Mouse (Mus musculus) cerebellum, postnatal 10 days (tissue): ENCODE results near the gene Tead4.

Experiments used
- DNase-seq, 2 experiments: peaks; one replicate each; pipeline ENCODE4 v3.0.0; 2021; ENCODE audit warnings: mixed read lengths in 2 of 2

The Tead4 gene

GRCm38 (mm10) chr6:128288681-128289080 is 11.9 kb downstream of the Tead4 start:
- DNase-seq, result no peak

DNA sequence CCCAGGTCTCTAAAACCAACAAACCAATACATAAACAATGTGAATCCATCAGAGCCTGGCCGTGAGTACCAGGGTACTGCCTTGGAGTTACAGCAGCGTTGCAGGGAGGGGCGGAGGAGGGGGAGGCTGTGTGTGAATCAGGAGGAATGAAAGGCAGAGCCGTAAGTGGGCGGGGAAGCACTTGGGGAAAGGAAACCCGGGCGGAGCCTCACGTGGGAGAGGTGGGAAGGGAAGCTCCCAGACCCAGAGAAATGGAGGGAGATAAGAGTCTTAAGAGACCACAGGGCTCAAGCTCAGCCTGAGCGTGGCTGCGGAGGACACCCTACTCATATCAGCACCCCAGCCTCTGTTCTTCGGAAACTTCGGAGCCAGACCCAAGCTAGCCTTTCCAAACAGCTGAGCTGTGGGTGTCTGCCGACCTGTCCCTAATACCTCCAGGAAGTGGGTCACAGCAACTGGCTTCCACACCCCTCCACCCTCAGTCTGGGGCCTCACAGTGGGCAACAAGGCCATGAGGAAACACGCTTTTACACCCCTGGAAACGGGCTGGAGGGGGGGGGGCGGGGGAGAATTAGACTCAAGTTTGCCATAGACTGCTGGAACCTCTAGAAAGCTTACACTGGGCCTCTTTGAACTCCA is 14.7 kb downstream of the Tead4 start:
- no peak for DNase-seq

GRCm38 (mm10) chr6:128282126-128282525 is 18.5 kb downstream of the Tead4 start:
- DNase-seq, result no peak

GRCm38 (mm10) chr6:128280472-128281145 is 20.0 kb downstream of the Tead4 start:
- no peak for DNase-seq

DNA sequence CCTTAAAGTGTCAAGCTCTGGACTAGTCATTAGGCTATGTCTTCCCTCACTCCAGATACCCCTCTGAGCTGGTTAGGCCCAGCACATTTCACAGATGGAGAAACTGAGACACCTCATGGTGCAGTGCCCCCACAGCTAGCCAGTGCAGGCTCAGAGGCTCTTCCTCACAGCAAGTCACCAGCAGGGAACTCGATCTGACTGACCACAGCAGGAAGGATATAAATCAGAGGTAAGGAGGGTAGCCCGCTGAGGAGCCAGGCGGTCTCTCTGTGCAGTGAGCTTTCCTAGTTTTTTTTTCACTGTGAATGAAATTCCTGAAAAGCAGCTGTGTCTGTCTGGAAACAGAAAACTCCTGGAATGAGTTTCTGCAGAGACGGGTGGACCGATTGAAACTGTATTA is 21.0 kb downstream of the Tead4 start:
- DNase-seq, result no peak

- DNase-seq, result no peak
These were observed 21.5 kb downstream of the Tead4 start for GRCm38 (mm10) chr6:128279099-128279498.

GRCm38 (mm10) chr6:128277132-128278085 is 23.2 kb downstream of the Tead4 start:
- DNase-seq, result no peak

GRCm38 (mm10) chr6:128276349-128276748 is 24.3 kb downstream of the Tead4 start:
- DNase-seq, result no peak

GRCm38 (mm10) chr6:128275506-128276064 is 25.0 kb downstream of the Tead4 start:
- peak; percentile 49 to 68 for DNase-seq

GRCm38 (mm10) chr6:128273507-128273906 is 27.1 kb downstream of the Tead4 start:
- DNase-seq, result no peak

- DNase-seq, result no peak
These were observed 27.9 kb downstream of the Tead4 start for GRCm38 (mm10) chr6:128272754-128273153.

DNA sequence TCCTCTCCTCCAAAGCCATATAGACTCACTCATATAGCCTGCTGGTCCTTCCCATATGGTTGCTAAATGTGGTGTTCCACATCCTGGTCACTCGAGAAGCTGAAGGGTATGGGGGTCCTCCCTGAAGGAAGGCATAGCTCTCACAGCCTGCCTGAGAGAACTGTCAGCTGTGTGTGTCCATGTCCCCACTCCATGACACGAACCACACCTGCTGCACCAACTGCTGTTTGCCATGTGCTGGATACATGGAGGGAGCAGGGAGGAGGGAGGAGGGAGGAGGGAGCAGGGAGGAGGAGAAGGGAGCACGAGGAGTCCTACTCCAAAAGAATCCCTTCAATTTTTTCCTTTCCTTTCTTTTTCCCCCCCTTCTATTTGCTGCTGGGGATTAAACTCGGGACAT is 30.8 kb downstream of the Tead4 start:
- DNase-seq, result no peak

DNA sequence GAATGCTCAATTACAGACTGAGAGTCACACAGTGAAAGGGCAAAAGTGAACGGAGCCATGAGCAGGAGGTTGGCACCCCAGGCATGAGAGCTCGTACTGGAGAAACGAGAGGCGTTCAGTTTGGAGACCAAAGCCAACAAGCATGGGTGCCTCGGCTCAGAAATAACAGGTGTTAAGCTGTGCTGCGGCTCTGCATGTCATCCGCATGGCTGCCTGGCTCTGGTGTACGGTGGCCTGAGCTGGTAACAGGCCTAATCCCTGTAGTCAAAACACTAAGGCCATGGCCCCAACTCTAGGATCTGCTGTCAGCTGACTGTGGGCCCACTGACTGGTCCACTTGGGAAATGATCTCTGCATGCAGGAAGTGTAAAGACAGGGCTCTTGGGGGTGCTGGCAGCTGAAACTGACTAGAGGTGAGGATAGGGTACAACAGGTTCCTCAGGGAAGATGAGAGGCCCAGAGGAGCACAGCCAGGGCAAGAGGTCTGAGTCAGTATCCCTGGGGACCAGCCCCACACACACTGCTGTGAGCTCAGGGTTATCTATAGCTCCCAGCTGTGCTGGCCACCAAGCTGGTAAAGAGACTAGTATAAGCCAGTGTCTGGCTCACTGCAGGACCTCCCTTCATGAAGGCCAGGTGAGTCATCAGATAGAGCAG is 35.6 kb downstream of the Tead4 start:
- peak; percentile 30 to 40 for DNase-seq

DNA sequence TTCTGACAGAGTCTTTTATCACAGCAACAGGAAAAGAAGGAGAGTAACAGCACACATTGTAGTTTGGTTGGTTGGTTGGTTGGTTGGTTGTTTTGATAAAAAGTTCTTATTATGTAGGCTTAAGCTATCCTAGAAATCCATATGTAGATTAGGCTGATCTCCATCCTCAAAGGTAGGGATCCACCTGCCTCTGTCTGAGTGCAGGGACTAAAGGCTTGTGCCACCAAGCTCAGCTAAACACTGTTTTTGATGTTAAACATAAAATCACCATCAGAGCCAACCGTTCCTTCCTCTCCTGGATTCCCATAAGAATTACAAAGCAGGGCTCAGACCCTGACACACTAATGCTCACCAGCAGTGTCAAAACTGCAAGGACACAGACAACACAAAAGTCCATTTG is 39.1 kb downstream of the Tead4 start:
- DNase-seq, result no peak

- DNase-seq, result peak in 1 of 2 experiments; percentile 62
These were observed 41.4 kb downstream of the Tead4 start for GRCm38 (mm10) chr6:128259252-128259651.

- DNase-seq, result no peak
These were observed 44.7 kb downstream of the Tead4 start for GRCm38 (mm10) chr6:128255941-128256340.

DNA sequence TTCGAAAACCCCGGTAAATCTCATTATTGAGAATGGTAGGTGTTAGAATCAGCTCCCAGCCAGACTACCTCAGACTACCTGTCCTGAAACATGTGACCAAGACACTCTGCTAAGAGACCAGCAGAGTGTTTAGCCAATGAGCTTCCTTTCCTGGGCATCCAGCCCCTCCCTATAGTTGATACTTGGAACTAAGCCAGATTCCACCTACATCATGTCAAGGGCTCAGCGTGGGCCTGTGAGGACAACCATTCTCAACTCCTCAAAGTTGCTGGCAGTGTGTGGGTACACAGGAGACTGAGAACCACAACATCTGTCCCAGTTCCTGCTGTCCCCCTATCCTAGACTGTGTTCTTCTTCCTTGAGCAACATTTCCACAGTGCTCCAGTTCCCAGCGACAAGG is 45.3 kb downstream of the Tead4 start:
- DNase-seq, result no peak

DNA sequence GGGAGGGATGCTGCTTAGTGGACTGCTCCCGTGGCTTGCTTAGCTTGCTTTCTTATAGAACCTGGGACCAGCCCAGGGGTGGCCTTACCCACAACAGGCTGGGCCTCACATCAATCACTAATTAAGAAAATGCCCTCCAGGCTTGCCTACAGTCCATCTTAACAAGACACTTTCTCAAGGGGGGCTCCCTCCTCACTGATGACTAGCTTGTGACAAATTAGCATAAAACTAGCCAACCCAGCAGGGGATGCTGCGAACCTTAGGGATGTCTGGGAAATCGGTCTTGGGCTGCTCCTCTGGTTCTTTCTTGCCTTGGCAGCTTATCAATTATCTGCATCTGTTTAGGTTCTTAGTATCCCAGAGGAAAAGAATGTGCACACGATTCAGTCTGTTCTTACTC is 46.1 kb downstream of the Tead4 start:
- no peak for DNase-seq

DNA sequence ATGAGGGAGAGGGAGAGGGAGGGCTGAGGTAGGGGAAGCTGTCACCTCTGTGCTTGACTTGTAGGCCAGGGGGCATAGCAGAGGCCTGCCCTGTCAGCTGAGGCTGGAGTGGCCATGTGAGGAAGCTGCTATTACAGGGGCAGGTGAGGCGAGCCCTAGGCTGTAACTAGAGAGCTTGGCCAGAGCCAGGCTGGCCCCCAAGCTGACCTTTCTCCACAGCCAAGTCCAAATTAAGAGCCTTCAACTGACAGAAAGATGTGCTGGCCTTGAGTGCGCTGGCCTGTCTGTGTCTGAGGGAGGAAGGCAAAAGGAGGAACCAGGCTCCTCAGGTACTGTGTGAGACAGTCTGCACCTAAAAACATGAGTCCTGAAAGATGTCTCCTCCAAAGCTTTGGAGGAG is 47.5 kb downstream of the Tead4 start:
- no peak for DNase-seq

DNA sequence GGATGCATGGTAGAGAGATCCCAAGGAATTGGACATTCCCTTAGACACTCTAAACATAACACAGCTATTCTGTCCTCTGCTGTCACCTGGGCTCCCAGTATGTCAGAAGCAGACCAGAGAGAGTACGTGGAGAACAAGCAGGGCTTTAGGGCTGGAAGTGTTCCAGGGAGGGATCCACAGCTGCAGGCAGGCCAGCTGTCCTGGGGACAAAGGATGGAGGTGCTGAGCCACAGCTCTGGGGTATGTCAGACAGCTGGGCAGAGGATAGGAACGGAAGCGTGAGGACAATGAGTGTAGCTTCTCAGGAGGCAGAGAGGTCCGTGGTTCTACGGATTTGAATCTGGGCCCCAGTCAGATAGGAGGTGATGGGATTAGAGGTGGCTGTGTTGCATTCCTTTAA is 50.0 kb downstream of the Tead4 start:
- DNase-seq, result no peak

DNA sequence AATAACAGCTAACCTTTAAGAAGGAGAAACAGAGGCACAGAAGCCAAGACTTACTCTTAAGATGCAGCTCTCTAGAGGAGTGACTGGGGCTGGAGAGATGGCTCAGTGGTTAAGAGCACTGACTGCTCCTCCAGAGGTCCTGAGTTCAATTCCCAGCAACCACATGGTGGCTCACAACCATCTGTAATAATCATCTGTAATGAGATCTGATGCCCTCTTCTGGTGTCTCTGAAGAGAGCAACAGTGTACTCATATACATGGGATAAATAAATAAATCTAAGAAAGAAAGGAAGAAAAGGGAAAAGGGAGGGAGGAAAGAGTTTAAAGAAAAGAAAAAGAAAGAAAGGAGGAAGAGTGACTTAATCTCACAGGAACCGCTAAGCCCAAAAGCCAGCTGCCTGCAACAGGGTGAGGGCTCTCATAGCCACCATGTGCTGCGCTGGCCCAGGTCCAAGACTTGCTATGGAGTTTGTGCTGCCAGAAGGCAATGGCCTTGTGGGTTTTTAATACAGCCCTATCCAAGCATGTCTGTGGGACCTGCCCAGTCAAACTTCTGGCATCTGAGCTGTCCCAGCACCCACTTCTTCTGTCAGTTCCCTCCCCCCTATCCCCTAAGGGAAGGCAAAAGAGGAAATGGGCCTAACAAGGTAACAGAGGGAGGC is 63.4 kb downstream of the Tead4 start:
- peak; percentile 88 to 92 for DNase-seq

DNA sequence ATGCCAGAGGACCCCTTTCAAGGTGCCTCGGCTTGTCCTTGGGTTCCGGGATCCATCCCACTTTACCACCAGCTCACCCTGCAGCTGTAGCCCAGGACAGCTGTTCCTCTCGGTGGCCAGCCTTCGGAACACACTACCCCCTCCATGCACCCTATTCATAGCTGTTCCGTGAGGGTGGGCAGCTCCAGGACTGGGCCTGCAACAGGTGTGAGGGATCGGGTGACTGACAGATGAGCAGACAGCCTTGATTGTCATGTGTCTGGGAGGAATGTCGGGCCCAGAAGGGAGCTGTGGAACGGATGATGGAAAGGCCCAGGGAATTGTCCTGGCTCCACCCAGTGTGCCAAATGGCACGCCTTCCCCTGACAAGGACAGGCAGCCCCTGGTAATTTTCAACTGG is 64.0 kb downstream of the Tead4 start:
- DNase-seq, result peak in 1 of 2 experiments; percentile 17
